Mouse (Mus musculus): Measurements from ENCODE around the gene Colec11.

The Colec11 gene

DNA sequence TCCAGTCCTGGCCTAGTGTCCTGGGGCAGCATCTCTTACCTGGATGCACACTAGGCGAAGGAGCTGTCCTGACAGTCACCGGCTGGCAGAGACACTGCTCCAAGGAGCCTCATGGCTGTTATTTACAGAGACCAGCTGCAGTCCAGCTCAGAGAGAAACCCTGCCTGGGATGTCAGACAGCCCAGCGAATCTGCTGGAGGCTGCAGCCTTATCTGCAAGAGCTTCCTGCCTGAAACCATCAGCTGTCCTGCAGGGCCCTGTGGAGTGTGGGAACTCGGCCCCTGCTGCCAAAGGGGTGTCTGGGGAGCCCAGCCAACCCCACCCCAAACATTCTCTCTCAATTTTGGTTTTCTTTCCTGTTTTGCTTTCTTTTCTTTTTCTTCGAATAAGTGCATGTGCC lies at the start of gene Colec11:
Colec11 (minus strand) TSS at position 183 of the 400 bp plus-strand sequence.
- no peak for DNase-seq (ENCODE audit: low spot score in 2 of 2)

DNA sequence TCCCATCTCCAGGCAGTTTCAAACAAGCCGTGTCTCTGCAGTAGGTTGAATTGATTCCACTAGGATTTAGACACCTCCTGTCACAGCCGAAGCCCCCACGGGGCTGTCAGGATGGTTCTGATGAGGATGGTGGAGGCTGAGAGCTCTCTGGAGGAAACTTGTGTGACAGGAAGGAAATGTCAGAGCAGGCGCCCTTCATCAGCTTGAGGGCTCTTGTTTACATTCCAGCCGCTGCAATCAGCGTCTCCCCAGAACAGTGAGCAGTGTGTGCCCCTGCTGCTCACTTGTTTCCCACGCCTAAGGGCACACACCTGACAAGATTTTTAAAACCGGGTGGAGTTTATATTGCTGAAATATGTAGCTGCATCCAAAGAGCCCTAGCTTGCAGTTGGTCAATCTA lies 44.1 kb upstream of the Colec11 start:
- DNase-seq (ENCODE audit: low spot score in 2 of 2), result no peak

DNA sequence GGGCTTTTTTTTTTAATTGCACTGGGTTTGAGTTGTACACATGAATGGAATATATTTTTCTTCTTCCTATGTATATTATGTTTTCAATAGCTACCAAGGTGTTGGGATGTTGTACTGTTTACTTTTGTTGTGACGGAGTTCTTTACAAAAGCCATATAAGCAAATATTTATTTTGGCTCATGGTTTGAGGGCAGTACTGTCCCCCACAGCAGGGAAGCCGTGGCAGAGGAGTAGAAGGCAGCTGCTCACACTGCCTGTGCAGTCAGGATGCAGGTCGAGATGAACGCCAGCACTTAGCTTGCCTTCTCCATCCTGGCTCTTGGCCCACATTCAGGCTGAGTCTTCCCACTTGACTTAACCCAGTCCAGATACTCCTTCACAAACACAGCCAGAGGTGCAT lies 43.6 kb upstream of the Colec11 start:
- DNase-seq (ENCODE audit: low spot score in 2 of 2), result no peak

DNA sequence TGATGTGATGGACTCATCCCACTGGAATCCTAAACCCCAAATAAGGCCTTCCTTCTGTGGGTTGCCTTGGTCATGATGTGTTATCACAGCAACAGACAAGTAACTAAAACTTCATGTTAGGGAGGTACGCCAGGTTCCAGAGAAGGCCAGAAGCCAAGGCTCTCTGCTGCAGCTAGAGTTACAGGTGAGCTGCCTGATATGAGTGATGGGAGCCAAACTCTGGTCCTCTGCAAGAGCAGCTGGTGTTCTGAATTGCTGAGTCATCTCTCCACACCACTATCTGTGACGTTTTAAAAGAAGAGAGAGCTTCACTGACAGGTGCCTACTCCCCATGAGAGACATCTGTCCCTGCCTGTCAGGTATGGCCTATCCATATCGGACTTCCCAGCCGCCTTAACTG lies 39.5 kb upstream of the Colec11 start:
- DNase-seq (ENCODE audit: low spot score in 2 of 2), result no peak

DNA sequence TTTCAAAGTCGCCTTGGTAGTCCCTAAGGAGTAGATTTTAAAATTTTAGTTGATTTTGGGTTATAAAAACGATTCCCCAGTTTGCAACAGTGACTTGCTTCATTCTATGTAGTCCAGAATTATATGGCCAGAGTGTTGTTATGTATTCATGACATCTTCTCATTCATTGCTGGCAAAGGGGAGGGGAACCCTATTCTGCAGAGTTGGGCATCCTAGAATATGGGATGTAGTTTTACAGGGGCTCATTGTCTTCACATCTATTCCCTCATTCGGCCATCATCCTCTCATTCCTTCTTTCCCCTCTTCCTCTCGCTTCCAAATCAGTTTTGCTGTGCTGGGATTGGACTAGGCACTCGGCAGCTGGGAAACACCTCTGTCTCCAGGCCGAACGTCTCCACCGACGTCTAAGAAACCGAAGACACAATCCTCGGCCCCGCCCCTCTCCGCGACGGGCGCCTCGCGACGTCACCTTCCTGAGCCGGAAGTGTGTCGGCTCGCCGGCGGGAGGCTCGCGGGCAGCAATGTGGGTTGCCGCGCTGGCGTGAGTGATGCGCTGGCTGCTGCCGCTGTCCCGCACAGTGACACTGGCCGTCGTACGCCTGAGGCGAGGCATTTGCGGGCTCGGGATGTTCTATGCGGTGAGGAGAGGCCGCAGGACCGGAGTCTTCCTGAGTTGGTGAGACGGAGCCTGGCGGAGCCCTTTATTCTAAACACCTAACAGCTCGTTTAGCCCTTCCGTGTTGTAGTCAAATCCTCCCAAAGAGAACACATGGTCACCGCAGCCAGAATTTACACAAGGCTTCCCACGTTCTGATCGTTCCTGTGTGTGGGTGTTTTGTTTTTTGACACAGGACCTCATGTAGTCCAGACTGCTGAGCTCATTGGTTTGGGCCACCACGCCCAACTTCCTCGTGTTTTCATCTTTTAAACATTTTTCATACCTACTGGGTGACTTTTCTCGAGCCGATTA lies 26.2 kb upstream of the Colec11 start, which contains the start of gene Rnaseh1:
Rnaseh1 (plus strand) TSS at position 462 of the 970 bp plus-strand sequence.
- DNase-seq (ENCODE audit: low spot score in 2 of 2), result peak; percentile 84 to 88

DNA sequence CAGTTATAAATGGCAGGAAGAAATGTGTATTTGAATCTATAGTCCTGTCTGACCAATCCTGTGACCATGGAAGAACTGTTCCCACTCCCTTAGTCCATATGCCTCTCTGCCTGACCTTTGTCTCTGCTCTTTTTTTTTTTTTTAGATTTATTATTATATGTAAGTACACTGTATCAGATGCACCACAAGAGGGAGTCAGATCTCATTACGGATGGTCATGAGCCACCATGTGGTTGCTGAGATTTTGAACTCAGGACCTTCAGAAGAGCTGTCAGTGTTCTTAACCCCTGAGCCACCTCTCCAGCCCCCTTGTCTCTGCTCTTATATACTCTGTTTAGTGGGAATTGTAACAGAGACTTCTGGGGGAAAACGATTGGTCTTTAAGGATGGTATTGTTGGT lies 15.6 kb upstream of the Colec11 start:
- no peak for DNase-seq (ENCODE audit: low spot score in 2 of 2)

DNA sequence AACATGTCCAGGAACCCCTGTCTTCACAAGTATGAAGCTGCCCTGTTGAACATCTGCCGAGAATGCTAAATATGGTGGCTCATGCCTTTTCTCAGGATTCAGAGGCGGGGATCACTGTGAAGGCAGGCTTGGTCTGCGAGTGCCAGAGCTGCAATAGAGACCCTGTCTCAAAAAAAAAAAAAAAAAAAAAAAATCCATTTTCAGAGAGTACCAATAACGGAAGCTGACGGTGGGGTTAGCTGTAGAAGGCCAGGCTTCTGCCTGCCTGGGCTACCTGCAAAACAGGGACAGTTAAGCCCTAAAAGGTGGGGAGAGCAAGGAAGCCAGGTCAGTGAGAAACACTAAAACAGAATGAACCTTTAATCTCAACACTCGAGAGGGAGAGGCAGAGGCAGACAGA lies 13.4 kb upstream of the Colec11 start:
- no peak for DNase-seq (ENCODE audit: low spot score in 2 of 2)

DNA sequence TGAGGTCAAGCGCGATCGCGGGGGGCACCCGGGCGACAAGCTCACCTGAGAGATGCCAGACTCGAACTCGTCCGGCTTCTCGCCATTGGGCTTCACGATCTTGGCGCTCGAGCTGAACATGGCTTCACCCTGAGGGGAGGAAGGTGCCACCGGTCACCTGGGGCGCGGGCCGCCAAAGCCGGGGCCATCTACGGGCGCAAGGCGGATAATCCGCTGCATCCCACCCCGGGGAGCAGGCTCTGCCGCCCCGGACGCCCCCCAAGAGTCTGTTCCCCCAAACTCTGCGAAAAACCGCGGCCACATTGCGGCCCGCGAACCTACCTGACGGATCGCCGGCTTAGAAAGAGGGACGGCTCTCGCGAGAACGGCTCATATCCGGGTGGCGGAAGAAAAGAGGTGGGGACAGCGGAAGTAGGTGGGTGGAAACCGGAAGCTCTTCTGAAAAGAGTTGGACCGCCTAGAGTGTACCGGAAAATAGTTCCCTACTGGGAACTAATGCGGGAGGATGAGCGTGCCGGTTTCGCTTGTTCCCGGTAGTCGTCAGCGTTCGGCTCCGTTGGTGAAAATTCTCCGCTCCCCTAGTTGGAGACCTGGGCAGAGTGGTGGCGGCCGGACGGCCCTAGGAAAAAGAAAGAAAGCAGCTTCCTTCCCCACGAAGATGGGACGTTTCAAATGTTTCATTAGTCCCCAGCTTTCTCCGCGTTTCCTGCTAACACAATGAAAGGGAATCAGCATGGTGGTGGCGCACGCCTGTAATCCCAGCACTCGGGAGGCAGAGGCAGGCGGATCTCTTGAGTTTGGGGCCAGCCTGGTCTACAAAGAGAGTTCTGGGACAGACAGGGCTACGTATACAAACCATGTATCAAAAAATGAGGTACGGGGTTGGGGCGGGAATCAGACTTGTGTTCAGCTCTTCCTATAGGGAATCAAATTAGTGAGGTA lies 12.6 kb upstream of the Colec11 start, which contains the start of gene Rps7:
Rps7 (minus strand) TSS at position 419 of the 942 bp plus-strand sequence.
- peak; percentile 90 to 94 for DNase-seq (ENCODE audit: low spot score in 2 of 2)

DNA sequence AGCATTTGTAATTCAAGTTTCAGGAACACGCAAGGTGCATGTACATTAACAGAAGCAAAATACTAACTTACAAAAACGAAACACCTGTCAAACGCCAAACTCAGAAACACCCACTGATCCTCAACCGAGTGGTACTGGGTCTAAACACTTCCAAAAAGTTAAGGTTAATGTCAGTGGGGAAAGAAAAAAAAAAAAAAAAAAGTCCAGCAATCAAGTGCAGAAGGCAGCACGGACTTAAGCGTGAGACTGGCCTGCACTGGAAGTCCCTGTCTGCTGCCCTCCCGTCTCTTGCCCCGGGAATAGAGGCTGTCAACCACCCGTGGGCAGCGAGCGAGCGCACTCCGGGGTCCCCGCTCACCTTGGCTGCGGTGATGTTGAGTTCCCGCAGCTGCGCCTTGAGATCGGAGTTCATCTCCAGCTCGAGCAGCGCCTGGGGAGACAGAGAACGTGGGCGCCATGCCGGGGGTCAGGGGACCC lies 11.9 kb upstream of the Colec11 start:
- no peak for DNase-seq (ENCODE audit: low spot score in 2 of 2)

DNA sequence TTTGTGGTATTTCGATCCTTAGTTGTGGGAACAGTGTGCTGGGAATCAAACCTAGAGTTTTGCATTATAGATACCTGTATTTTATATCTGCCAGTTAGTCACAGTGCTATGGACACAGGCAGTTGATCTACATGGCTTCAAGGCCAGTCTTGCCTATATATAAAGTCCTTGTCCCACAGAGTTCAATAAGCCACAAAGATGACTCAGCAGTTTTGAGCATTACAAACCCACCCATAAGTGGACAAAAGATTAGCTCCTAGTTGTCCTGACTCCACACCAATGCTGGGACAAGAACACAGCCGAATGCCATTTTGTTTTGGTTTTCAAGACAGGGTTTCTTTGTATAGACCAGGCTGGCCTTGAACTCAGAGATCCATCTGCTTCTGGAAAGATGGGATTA lies 5.3 kb upstream of the Colec11 start:
- no peak for DNase-seq (ENCODE audit: low spot score in 2 of 2)

DNA sequence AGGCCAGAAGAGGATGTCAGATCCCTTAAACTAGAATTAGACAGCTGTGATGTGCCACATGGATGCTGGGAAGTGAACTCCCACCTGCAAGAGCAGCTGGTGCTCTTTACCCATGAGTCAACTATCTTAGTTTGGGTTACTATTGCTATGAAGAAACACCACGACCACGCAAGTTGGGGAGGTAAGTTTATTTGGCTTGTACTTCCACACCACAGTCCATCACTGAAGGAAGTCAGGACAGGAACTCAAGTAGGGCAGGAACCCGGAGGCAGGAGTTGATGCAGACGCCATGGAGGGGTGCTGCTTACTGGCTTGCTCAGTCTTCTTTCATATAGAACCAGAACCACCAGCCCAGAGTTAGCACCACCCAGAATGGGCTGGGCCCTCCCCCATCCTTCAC lies 3.9 kb upstream of the Colec11 start:
- DNase-seq (ENCODE audit: low spot score in 2 of 2), result no peak

DNA sequence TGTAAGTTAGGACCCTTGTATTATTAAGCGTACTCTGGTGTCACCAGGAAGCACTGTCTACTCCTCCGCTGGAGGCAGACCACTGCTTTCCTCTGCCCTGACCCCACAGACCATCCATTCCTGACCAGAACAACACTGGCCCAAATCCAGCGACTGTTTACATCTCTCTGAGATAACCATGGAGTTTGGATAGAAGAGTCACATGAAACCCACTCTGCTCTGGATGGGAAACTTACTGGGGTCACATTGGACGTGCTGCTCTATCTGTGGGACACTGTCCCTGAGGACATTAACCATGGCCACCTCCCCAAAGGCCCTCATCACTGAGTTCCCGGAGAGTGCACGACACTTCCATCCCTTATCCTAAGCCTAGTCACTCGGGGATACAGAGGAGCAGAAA lies 2.2 kb upstream of the Colec11 start:
- DNase-seq (ENCODE audit: low spot score in 2 of 2), result no peak

DNA sequence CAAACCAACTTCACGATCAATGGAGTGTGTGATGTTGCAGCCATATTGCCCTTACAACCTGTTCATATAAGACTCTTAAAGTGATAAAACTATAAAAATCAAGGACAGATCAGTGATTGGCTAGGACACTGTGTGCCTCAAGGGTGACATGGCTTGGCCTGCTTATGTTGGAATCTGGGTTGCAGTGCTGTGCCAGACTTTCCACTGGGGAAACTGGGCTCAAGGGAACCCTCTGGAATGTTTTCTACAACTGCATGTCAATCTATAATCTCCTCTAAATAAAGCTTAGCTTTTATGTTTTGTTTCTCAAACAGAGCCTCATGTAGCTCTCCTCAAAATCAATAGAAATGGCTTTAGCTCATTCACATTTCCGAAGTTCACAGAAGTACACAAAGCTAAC lies 1.1 kb upstream of the Colec11 start:
- DNase-seq (ENCODE audit: low spot score in 2 of 2), result no peak

DNA sequence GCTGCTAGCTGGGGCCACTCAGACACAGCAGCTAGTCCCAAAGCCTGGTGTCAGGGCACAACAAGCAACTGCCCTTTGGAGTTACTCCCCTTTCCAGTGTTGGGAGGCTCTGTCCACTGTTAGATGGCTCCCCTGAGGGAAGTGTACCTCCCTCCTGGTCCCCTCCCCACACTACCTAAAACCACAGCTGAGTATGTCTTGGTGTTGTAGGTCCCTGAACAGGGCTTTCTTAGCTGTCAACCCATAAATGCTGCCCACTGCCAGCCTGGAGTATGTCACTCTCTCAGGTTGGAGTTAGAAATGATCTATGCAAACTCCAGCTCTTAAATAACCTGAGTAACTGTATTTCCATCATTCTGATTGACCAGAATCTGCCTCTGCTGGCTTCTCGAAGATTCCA lies 536 bp downstream of the Colec11 start:
- no peak for DNase-seq (ENCODE audit: low spot score in 2 of 2)

DNA sequence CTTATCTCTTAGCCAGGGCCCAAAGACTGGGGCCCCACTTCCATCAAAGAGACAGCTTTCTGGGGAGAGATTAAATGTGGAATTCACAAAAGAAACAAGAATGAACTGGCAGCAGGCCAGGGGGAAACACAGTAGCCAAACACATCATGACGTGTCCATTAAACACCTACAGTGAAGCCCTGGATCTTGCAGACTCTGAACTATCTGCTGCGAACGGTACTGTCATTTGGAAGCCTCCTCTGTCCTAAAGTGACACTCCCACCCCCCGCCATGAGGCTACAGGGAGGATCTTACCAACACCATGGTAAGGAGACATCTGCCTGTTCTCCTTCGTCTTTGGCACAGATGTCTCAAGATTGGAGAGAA lies 1.0 kb downstream of the Colec11 start:
- no peak for DNase-seq (ENCODE audit: low spot score in 2 of 2)

DNA sequence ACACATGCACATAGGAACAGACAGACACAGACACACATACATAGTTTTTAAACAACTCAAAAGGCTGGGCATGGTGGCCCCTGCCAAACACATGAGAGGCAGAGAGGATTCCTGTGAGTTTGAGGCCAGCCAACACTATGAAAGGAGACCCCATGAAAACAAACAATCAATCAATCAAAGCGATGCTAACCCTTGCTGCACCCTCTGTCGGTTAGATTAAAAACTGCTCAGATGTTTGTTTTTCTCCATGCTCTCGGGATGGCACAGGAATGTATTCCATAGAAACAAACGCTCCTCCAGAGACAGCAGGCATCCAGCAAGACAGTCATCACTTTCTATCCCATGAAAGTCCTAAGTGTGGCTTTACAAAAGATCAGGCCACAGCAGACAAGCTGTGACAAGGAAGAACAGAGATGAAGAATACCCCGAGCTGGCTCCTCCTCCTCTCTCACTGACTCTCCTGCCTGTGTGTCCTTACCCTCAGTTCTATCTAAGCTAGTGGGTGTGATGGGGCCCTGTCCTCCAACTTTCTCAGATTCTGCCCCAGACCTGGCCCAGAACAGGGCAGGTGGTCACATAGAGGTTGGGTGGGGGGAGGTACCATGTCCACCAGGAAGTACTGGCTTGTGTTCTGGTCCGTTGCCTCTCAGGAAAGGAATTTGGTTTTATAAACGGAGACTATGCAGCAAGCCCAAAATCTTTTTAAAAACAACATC lies 1.6 kb downstream of the Colec11 start:
- no peak for DNase-seq (ENCODE audit: low spot score in 2 of 2)

DNA sequence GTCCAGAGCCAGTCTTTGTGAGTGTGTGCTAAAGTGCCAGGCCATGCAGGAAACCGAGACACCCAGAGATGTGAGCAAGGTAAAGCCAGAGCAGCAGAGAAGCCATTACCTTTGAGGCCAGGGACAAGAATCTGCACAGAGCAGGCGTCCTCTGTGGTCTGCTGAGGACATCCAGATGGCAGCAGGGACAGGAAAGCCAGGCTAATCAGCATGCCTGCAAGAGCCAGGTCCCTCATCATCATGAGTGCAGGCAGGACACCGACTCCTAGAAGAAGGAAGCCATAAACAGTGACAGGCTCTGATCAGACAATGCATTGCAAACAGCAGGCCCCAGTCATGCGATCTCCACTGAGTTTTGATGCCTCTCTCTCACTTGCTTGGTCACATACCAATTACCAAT lies 5.9 kb downstream of the Colec11 start:
- no peak for DNase-seq (ENCODE audit: low spot score in 2 of 2)

DNA sequence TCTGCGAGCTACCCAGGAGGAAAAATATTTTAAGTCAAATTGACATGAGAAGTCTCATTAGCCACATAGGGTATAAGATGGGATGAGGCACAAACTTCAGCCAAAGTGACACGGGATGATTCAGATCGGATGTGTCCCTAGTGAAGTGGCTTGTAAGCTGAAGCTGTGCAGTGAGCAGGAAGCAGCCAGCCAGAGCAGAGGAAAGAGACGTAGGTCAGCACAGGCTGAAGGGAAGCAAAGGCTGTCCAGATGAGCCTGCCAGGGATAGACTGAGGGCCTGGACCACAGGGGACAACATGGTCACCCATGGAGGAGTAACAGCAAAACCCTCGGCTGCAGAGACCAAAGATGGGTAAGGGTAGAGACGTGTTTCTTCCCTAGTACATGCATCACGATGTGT lies 8.8 kb downstream of the Colec11 start:
- DNase-seq (ENCODE audit: low spot score in 2 of 2), result no peak

DNA sequence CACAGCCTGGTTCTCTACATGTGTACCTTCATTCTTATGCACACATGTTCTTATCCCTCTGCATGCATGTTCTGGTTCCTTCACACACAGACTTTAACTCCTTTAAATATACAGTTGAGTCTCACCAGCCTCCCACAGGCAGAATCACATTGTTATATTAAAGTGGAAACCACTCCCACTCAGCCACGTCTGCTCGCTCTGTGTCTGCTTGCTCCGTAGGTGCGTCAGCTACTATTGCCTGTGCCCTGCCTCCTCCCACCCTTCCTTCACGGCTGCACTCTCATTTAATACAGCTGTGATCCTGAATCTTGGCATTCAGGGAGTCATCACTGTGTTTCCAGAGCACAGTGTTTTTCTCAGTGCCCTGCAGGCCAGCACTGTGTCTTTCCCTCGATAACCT lies 10.8 kb downstream of the Colec11 start:
- no peak for DNase-seq (ENCODE audit: low spot score in 2 of 2)

DNA sequence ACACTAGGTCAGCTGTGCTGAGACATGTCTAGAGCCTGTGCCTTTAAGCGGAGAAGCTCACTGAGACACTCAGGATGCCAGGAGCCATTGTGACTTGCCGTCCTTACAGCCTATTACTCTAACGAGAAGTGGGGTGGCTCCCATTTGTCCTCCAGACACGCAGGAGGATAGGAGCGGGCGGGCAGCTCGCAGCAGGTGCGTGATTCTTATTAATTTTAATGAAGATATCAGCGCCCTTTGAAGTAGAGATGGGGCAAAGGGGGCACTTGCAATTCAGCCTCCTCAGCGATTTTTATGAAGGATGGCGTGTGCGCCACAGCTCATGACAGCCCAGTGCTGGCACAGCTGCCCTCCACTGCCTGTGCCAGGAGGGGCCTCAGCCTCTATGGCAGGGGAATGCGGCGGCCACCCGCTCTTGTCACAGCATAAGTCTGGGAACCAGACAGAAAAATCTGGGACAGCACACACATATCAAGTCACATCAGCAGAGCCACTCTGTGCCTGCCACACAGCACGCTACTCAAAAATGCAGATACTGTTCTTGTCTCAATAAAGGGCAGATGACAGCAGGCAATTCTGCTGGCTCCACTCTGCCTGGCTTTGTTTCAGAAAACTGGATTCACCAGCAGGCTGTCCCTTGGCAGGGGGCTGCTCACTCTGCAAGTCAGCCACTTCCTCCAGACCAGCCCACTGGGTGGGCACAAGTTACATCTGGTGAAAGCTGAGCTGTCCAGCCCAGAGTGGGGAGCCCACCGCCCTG lies 15.5 kb downstream of the Colec11 start:
- DNase-seq (ENCODE audit: low spot score in 2 of 2), result no peak

DNA sequence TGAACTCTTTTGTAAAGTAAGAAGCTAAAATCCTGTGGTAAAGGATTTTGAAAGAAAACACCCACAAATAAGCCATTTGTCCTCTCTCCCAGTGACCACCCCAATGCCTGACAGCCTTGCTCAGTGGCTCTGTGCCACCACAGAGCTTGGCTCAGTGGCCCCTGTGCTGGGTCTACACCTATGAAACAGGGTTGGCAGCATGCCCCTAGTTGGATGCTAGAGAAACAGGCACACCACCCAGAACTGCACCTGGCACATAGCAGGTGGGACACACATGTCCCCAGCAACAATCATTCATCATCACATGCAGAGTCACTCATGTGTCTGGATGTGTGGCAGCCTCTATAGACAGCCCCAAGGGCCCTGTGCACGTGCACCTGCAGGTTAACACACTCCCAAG lies 19.7 kb downstream of the Colec11 start:
- no peak for DNase-seq (ENCODE audit: low spot score in 2 of 2)
